Mouse (Mus musculus): Measurements from ENCODE around the gene Rlf.

Rlf gene

GRCm38 (mm10) chr4:121214793-121215304, at the start of gene Rlf:
TSS of gene Rlf (minus strand) at chr4:121215084.
- peak; percentile 97 to 99 for DNase-seq (ENCODE audit: low read depth in 2 of 2, low spot score in 2 of 2)

GRCm38 (mm10) chr4:121241612-121242000, 26.7 kb upstream of the Rlf start:
- DNase-seq (ENCODE audit: low read depth in 2 of 2, low spot score in 2 of 2) = no peak

GRCm38 (mm10) chr4:121240637-121241611, 26.0 kb upstream of the Rlf start:
- no peak for DNase-seq (ENCODE audit: low read depth in 2 of 2, low spot score in 2 of 2)

GRCm38 (mm10) chr4:121239878-121240277, 25.0 kb upstream of the Rlf start:
- DNase-seq (ENCODE audit: low read depth in 2 of 2, low spot score in 2 of 2) = no peak

GRCm38 (mm10) chr4:121231772-121232414, 17.0 kb upstream of the Rlf start:
- DNase-seq (ENCODE audit: low read depth in 2 of 2, low spot score in 2 of 2) = peak; percentile 25 to 42

- peak in 1 of 2 experiments; percentile 24 for DNase-seq (ENCODE audit: low read depth in 2 of 2, low spot score in 2 of 2)
Observed at GRCm38 (mm10) chr4:121230943-121231614, 16.2 kb upstream of the Rlf start.

GRCm38 (mm10) chr4:121227072-121227471, 12.2 kb upstream of the Rlf start:
- DNase-seq (ENCODE audit: low read depth in 2 of 2, low spot score in 2 of 2) = no peak

GRCm38 (mm10) chr4:121225177-121225576, 10.3 kb upstream of the Rlf start:
- DNase-seq (ENCODE audit: low read depth in 2 of 2, low spot score in 2 of 2) = no peak

- no peak for DNase-seq (ENCODE audit: low read depth in 2 of 2, low spot score in 2 of 2)
Observed at GRCm38 (mm10) chr4:121223136-121223535, 8.3 kb upstream of the Rlf start.

GRCm38 (mm10) chr4:121216216-121216615, 1.3 kb upstream of the Rlf start:
- no peak for DNase-seq (ENCODE audit: low read depth in 2 of 2, low spot score in 2 of 2)

GRCm38 (mm10) chr4:121215489-121215888, 605 bp upstream of the Rlf start:
- no peak for DNase-seq (ENCODE audit: low read depth in 2 of 2, low spot score in 2 of 2)

- peak; percentile 27 to 31 for DNase-seq (ENCODE audit: low read depth in 2 of 2, low spot score in 2 of 2)
Observed at GRCm38 (mm10) chr4:121213936-121214792, 720 bp downstream of the Rlf start.

- no peak for DNase-seq (ENCODE audit: low read depth in 2 of 2, low spot score in 2 of 2)
Observed at GRCm38 (mm10) chr4:121208911-121209310, 6.0 kb downstream of the Rlf start.

GRCm38 (mm10) chr4:121197856-121198255, 17.0 kb downstream of the Rlf start:
- no peak for DNase-seq (ENCODE audit: low read depth in 2 of 2, low spot score in 2 of 2)

GRCm38 (mm10) chr4:121196995-121197394, 17.9 kb downstream of the Rlf start:
- DNase-seq (ENCODE audit: low read depth in 2 of 2, low spot score in 2 of 2) = no peak

GRCm38 (mm10) chr4:121196205-121196604, 18.7 kb downstream of the Rlf start:
- DNase-seq (ENCODE audit: low read depth in 2 of 2, low spot score in 2 of 2) = peak; percentile 43 to 47

- no peak for DNase-seq (ENCODE audit: low read depth in 2 of 2, low spot score in 2 of 2)
Observed at GRCm38 (mm10) chr4:121194736-121195135, 20.1 kb downstream of the Rlf start.

- no peak for DNase-seq (ENCODE audit: low read depth in 2 of 2, low spot score in 2 of 2)
Observed at GRCm38 (mm10) chr4:121192306-121192705, 22.6 kb downstream of the Rlf start.

GRCm38 (mm10) chr4:121189341-121189740, 25.5 kb downstream of the Rlf start:
- DNase-seq (ENCODE audit: low read depth in 2 of 2, low spot score in 2 of 2) = no peak

- no peak for DNase-seq (ENCODE audit: low read depth in 2 of 2, low spot score in 2 of 2)
Observed at GRCm38 (mm10) chr4:121179669-121180068, 35.2 kb downstream of the Rlf start.

All from CD8-positive naive resting alpha-beta T cell, adult 2 months (primary cell).